Mouse (Mus musculus) midbrain, embryonic 16.5 days (tissue): ENCODE data around the gene Coro1b. TPM values are rescaled to one million over a fixed set of nuclear protein-coding genes. Genes with fewer than 3 reads are reported as not detected.

Experiments used
- ATAC-seq: fragments of 200-750 bp; cut with Nextera tagmentation; 2 replicates; pipeline ENCODE4 v1.8.0; 2017; ENCODE audit warnings: moderate TSS enrichment
- H3K27ac ChIP-seq: fragments of 300-500 bp; sonication (generic); 2 replicates; pipeline ENCODE4 v1.5.1; 2014; ENCODE audit warnings: mild to moderate bottlenecking, low read length, mixed read lengths
- H3K27me3 ChIP-seq: fragments of 300-500 bp; sonication (generic); 2 replicates; pipeline ENCODE4 v1.6.1; 2014; ENCODE audit warnings: low read depth, low read length, mixed read lengths; ENCODE audit not compliant: control insufficient read depth, insufficient read depth
- H3K36me3 ChIP-seq: fragments of 300-500 bp; sonication (generic); 2 replicates; pipeline ENCODE4 v1.6.1; 2014; ENCODE audit warnings: mild to moderate bottlenecking, low read length, moderate library complexity, mixed read lengths; ENCODE audit not compliant: control insufficient read depth, insufficient read depth
- H3K4me1 ChIP-seq: fragments of 300-500 bp; sonication (generic); 2 replicates; pipeline ENCODE4 v1.6.1; 2014; ENCODE audit warnings: mild to moderate bottlenecking, low read length, mixed read lengths; ENCODE audit not compliant: control insufficient read depth, insufficient read depth
- H3K4me2 ChIP-seq: fragments of 300-500 bp; sonication (generic); 2 replicates; pipeline ENCODE4 v1.6.1; 2014; ENCODE audit warnings: mild to moderate bottlenecking, low read length, mixed read lengths
- H3K4me3 ChIP-seq: fragments of 300-500 bp; sonication (generic); 2 replicates; pipeline ENCODE4 v1.5.1; 2014; ENCODE audit warnings: low read depth, mild to moderate bottlenecking, low read length, moderate library complexity, mixed read lengths
- H3K9ac ChIP-seq: fragments of 300-500 bp; sonication (generic); 2 replicates; pipeline ENCODE4 v1.6.1; 2014; ENCODE audit warnings: low read depth, low read length, mixed read lengths
- H3K9me3 ChIP-seq: fragments of 300-500 bp; sonication (generic); replicated peaks from 2 replicates; pipeline ENCODE4 v1.6.1; 2014; ENCODE audit warnings: mild to moderate bottlenecking, low read length, mixed read lengths; ENCODE audit not compliant: control insufficient read depth, poor library complexity, severe bottlenecking
- WGBS: fragments of 180-500 bp; shearing (Covaris S2); extraction: QIAGEN DNeasy Blood & Tissue Kit; methylation state at CpG from one replicate; pipeline ENCODE4 v1.1.7; 2014; 5-methylcytosine and 5-hydroxymethylcytosine counted together
- polyA plus RNA-seq: library from polyadenylated mRNA; unstranded; fragments of >200 nt; fragmentation: Nextera tagmentation; extraction: Ambion mirVana; gene quantifications from 2 replicates; pipeline ENCODE4 v1.2.1, GENCODE M21; 2015

The Coro1b gene
- polyA plus RNA-seq, 1 experiment from 2014 or later: 119 TPM

DNA sequence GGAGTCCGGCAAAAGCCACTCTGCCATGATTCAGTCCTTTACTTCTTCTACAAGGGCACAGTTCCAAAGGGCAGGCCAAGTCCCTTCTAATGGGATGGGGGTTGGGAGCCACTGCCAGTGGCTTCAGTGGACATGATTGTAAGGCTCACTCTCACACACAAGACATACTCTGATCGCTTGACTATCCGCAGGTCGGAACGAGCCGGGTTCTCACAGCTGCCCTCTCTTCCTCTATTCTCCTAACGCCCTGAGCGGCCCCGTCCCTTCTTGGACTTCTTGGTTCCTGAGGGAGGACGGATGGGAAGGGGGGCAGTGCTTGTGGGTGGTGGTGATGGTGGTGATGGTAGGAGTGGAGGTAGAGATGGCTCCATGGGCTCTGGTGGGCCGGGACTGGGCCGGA lies 8.4 kb downstream of the Coro1b start:
- H3K4me2 ChIP-seq: no peak overlapping the region
- H3K9ac ChIP-seq: no peak overlapping the region
- no peak overlapping the region for H3K4me3 ChIP-seq
- WGBS: 94% methylated on average over 12 of the region's 12 CpGs
- H3K4me1 ChIP-seq: no peaks in the 10 kb centered on the region
- no peak overlapping the region for H3K27ac ChIP-seq
- H3K36me3 ChIP-seq: peaks cover 30% of the 10 kb centered on the region
- no peaks in the 10 kb centered on the region for H3K9me3 ChIP-seq
- H3K27me3 ChIP-seq: no peaks in the 10 kb centered on the region
- ATAC-seq: no peak

DNA sequence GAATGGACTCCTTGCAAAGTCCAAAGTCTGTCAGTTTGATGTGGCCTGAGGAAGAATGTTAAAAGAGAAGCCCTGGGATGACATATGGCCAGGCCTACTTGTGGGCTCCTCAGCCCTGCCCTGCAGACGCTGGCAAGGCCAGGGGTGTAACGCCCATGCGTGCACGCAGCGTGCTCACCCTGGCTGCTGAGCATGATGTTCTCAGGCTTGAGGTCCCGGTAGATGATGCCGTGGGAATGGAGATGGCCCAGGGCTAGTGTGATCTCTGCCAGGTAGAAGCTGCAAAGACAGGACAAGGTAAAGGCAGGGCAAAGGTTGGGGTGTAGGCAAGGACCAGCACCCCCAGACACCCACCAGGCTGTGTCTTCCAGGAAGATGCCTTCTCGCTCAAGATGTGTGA lies 10.6 kb downstream of the Coro1b start:
- H3K36me3 ChIP-seq: peaks cover 30% of the 10 kb centered on the region
- H3K27ac ChIP-seq: no peak overlapping the region
- H3K9me3 ChIP-seq: no peaks in the 10 kb centered on the region
- WGBS: 97% methylated on average over 8 of the region's 8 CpGs
- H3K4me1 ChIP-seq: peaks cover 13% of the 10 kb centered on the region
- H3K27me3 ChIP-seq: no peaks in the 10 kb centered on the region
- H3K4me2 ChIP-seq: no peak overlapping the region
- no peak overlapping the region for H3K4me3 ChIP-seq
- no peak overlapping the region for H3K9ac ChIP-seq
- ATAC-seq: no peak

DNA sequence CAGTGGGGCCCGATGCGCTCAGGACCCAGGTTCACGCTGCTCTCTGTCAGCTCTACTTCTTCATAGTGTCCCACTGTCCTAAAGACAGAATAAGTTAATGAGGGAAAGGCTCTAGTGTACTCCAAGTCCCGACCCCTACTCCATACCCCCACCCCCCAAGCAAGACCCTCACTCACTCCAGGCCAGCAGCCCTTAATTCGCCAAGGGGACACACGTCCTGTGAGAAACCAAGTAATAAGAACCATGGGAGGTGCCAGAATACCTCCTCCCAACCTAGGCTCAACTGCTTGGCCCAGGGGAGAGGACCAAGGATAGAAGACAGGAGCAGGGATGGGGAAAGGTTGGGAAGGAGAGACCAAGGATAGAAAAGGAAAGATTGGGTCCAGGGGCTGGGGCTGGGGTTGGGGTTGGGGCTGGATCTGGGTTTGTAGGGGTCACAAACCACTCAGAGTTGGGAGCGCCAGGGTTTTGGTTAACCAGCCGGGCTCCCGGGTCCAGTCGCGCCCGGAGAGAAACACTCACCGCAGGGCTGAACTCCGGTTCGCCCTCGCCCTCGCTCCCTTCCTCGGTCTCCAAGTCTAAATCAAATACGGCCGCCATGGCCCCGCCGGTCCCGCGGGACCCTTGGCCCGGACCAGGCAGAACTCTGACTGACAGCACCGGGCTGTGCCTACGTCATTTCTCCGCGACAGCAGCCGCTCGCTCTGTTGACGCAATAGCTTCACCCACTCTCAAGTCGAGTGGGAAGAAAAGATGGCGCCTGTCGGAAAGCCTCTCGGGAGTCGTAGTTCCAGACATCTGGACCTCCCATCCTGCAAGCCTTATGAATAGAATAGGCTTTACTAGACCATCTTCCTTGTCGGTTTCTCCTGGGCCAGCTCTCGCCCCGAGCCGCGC lies 14.5 kb downstream of the Coro1b start, which contains the start of gene Rps6kb2:
TSS of gene Rps6kb2 (minus strand) at position 709 of the 897 bp plus-strand sequence.
- 6% methylated on average over 42 of the region's 42 CpGs for WGBS
- peak within 1 kb of the TSS; percentile 87 for H3K27ac ChIP-seq
- H3K36me3 ChIP-seq: peaks cover 15% of the 10 kb centered on the region
- H3K27me3 ChIP-seq: no peaks in the 10 kb centered on the region
- H3K4me1 ChIP-seq: peaks cover 15% of the 10 kb centered on the region
- H3K4me2 ChIP-seq: peak within 1 kb of the TSS; percentile 91
- peak within 1 kb of the TSS; percentile 75 for H3K9ac ChIP-seq
- peak; percentile 86 for ATAC-seq
- no peaks in the 10 kb centered on the region for H3K9me3 ChIP-seq
- peak within 1 kb of the TSS; percentile 77 for H3K4me3 ChIP-seq

DNA sequence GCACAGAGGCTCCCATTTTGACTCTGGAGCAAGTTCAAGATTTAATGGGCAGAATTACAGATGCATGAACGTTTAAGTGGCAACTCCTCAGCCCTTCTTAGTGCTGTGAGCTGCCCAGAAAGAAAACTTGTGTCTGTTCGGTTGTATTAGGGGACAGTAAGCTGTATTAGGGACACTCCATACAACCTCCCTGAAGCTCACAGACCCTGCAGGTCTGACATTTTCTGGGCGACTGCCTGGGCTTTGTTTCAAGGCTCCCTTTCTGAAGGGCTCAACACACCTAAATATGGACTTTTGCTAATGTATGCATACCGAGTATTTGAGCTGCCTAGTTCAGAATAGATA lies 15.1 kb downstream of the Coro1b start:
- H3K4me3 ChIP-seq: peak overlapping the region; percentile 77
- H3K9me3 ChIP-seq: no peaks in the 10 kb centered on the region
- peak overlapping the region; percentile 75 for H3K9ac ChIP-seq
- peaks cover 15% of the 10 kb centered on the region for H3K4me1 ChIP-seq
- 29% methylated on average over 4 of the region's 4 CpGs for WGBS
- ATAC-seq: peak; percentile 26
- H3K36me3 ChIP-seq: peaks cover 12% of the 10 kb centered on the region
- peak overlapping the region; percentile 91 for H3K4me2 ChIP-seq
- no peaks in the 10 kb centered on the region for H3K27me3 ChIP-seq
- peak overlapping the region; percentile 87 for H3K27ac ChIP-seq

DNA sequence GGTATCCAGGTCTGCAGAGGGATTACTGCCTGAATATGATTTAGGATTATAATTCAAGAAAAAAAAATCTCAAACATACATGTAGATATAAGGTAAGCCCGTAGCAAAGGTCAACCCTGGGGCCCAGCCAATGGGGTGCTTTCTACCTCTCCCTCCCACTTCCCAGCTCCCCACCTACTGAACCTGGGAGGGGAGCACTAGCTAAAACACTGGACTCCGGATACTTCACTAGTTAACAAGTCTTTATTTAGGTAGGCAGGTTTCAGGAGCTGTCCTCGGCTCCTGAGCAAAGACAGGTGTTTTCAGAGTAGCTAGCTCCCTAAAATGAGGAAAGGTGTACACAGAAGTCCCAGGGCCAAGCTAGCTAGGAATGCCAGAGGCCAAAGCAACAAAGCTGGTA lies 15.7 kb downstream of the Coro1b start:
- no peaks in the 10 kb centered on the region for H3K27me3 ChIP-seq
- H3K9me3 ChIP-seq: no peaks in the 10 kb centered on the region
- 88% methylated on average over 3 of the region's 3 CpGs for WGBS
- H3K9ac ChIP-seq: no peak overlapping the region
- no peak overlapping the region for H3K4me3 ChIP-seq
- H3K4me2 ChIP-seq: no peak overlapping the region
- peaks cover 15% of the 10 kb centered on the region for H3K4me1 ChIP-seq
- peak overlapping the region; percentile 87 for H3K27ac ChIP-seq
- no peak for ATAC-seq
- peaks cover 6% of the 10 kb centered on the region for H3K36me3 ChIP-seq

DNA sequence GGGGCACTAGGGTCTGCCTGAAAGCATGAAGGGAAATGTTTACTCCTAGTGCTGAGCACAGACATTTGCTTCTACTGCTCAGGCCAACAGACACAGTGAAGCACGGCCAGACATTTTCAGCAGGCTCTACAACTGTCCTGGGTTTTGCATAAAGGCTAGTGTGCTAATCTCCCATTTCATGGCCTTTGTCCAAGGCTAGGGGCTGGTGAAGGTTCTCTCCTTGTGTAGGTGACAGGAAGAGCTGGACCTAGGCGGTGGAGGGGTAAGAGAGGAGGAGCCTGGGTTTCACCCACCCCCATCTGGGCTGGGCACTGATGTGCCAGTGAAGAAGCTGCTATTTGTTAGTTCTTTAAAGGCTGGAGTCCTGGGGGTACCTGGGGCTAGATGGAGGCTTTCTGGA lies 16.3 kb downstream of the Coro1b start:
- no peak for ATAC-seq
- no peak overlapping the region for H3K27ac ChIP-seq
- no peak overlapping the region for H3K9ac ChIP-seq
- peaks cover 15% of the 10 kb centered on the region for H3K4me1 ChIP-seq
- WGBS: 83% methylated on average over 2 of the region's 2 CpGs
- no peaks in the 10 kb centered on the region for H3K27me3 ChIP-seq
- H3K36me3 ChIP-seq: no peaks in the 10 kb centered on the region
- no peak overlapping the region for H3K4me2 ChIP-seq
- H3K9me3 ChIP-seq: no peaks in the 10 kb centered on the region
- H3K4me3 ChIP-seq: no peak overlapping the region

DNA sequence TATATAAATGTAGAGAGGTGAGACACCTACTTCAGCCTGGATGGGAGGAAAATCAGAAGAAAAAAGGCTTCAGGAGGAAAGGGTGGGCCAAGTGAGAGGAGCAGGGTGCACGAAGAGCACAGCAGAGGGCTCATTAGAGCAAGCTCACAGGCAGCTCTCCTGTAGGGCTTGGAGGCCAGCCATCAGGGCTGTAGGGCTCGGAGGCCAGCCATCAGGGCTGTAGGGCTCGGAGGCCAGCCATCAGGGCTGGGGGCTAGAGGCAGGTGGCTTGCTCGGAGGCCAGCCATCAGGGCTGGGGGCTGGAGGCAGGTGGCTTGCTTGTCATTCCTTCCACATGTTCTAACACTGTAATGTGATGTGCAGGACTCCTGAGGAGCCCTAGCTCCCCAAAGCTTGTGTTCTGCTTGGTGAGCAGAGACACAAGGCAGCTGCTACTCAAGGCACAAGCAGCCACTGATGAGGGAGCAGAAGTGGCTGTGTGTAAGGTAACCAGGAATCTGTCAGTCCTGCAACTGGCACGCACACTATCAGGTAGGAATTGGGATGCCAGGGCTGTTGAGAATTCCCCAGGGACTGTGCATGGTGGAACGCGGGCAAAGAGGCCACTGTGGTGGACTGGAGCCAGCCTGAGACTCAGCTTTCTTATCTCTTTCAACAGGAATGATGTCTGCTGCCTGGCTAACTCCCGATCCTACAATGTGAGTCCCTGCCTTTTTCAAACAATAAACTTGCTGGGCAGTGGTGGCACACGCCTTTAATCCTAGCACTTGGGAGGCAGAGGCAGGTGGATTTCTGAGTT lies 18.5 kb downstream of the Coro1b start:
- no peak overlapping the region for H3K9ac ChIP-seq
- H3K4me3 ChIP-seq: no peak overlapping the region
- no peaks in the 10 kb centered on the region for H3K36me3 ChIP-seq
- no peak overlapping the region for H3K27ac ChIP-seq
- H3K4me2 ChIP-seq: no peak overlapping the region
- H3K27me3 ChIP-seq: no peaks in the 10 kb centered on the region
- H3K4me1 ChIP-seq: peaks cover 23% of the 10 kb centered on the region
- no peaks in the 10 kb centered on the region for H3K9me3 ChIP-seq
- 79% methylated on average over 9 of the region's 9 CpGs for WGBS
- no peak for ATAC-seq

DNA sequence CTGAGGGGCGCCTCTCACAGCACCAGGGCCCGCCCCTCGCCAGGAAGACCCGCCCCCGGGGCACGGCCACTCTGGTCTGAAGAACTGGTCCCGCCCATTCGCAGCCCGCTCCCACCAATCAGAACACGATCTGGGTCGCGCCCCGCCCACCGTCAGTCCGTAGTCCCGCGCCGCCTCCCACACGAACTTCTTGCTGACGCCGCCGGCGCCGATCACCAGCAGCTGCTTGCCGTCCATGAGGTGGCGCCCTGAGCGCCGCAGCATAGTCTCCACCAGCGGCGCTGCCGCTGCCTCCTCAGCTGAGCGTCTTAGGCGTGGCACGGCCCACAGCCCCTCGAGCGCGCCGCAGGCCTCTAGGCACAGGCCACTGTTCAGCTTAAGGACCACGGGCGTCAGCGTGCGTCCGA lies 21.0 kb downstream of the Coro1b start:
- under 1% methylated on average over 43 of the region's 43 CpGs for WGBS
- Histone ChIP-seq H3K9me3 (no peaks in the 10 kb centered on the region), H3K27me3 (no peaks in the 10 kb centered on the region), H3K27ac (peak overlapping the region; percentile 95), H3K4me1 (peaks cover 8% of the 10 kb centered on the region), H3K36me3 (no peaks in the 10 kb centered on the region), H3K9ac (peak overlapping the region; percentile 93), H3K4me3 (peak overlapping the region; percentile 49), H3K4me2 (peak overlapping the region; percentile 94)
- ATAC-seq: peak; percentile 93

DNA sequence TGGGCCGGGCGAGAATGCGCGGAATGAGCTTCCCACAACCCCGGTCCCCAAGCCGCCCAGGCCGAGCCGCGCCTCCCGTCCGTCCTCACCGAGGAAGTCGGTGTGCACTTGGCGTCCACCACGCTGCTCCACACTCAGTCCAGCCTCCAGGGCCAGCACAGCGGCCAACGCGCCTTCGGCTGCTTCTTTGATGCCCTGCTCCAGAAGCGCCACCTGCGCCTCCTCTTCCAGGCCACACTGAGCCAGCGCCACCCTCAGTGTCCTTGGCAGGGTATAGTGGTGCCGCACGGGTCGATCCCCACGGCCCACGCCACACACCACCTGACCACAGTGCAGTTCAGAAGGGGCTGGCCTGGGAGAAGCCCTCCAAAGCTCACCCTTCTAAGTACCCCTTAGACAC lies 21.4 kb downstream of the Coro1b start:
- H3K4me1 ChIP-seq: peaks cover 8% of the 10 kb centered on the region
- H3K27me3 ChIP-seq: no peaks in the 10 kb centered on the region
- H3K9me3 ChIP-seq: no peaks in the 10 kb centered on the region
- peak overlapping the region; percentile 49 for H3K4me3 ChIP-seq
- peak overlapping the region; percentile 93 for H3K9ac ChIP-seq
- 3% methylated on average over 27 of the region's 27 CpGs for WGBS
- H3K4me2 ChIP-seq: peak overlapping the region; percentile 94
- peak overlapping the region; percentile 95 for H3K27ac ChIP-seq
- H3K36me3 ChIP-seq: no peaks in the 10 kb centered on the region
- ATAC-seq: peak; percentile 61
